Mouse (Mus musculus): ENCODE results near the gene Nr1h2. TPM values are rescaled to one million over a fixed set of nuclear protein-coding genes. Genes with fewer than 3 reads are reported as not detected.

Nr1h2 gene
- polyA plus RNA-seq, 1 experiment = 295 TPM

GRCm38 (mm10) chr7:44563284-44563683 lies 9.5 kb upstream of the Nr1h2 start:
- 27% methylated on average over 8 of the region's 8 CpGs for WGBS
- no peak overlapping the region for H3K4me3 ChIP-seq (ENCODE audit: low read depth, low read length)
- H3K27ac ChIP-seq (ENCODE audit: insufficient read depth, low read depth, low read length) = no peak overlapping the region
- no peaks in the 10 kb centered on the region for H3K36me3 ChIP-seq (ENCODE audit: control insufficient read depth, insufficient read depth, low read length)
- TF ChIP-seq POLR2A (IDR thresholded peaks at IDR 0.05; ENCODE audit: low read depth, low read length) (no peak), CTCF (IDR thresholded peaks at IDR 0.05; ENCODE audit: extremely low read depth, insufficient read length, insufficient replicate concordance, low read depth, low read length) (no peak)
- no peaks in the 10 kb centered on the region for H3K27me3 ChIP-seq (ENCODE audit: control insufficient read depth, insufficient read depth, low read length)
- H3K4me1 ChIP-seq (ENCODE audit: control insufficient read depth, insufficient read depth, insufficient read length, low read length) = no peaks in the 10 kb centered on the region

- WGBS = 55% methylated on average over 18 of the region's 18 CpGs
- H3K4me3 ChIP-seq (ENCODE audit: low read depth, low read length) = no peak overlapping the region
- H3K4me1 ChIP-seq (ENCODE audit: control insufficient read depth, insufficient read depth, insufficient read length, low read length) = peaks cover 6% of the 10 kb centered on the region; the same call in 1 of the 2 replicates
- TF ChIP-seq POLR2A (IDR thresholded peaks at IDR 0.05; ENCODE audit: low read depth, low read length) = no peak
- peak; percentile 77; the same call in 1 of the 2 replicates for TF ChIP-seq CTCF (IDR thresholded peaks at IDR 0.05; ENCODE audit: extremely low read depth, insufficient read length, insufficient replicate concordance, low read depth, low read length)
- H3K36me3 ChIP-seq (ENCODE audit: control insufficient read depth, insufficient read depth, low read length) = no peaks in the 10 kb centered on the region
- H3K27ac ChIP-seq (ENCODE audit: insufficient read depth, low read depth, low read length) = no peak overlapping the region
- no peaks in the 10 kb centered on the region for H3K27me3 ChIP-seq (ENCODE audit: control insufficient read depth, insufficient read depth, low read length)
Measured at GRCm38 (mm10) chr7:44560435-44561400, 7.0 kb upstream of the Nr1h2 start.

GRCm38 (mm10) chr7:44557629-44558028 lies 3.9 kb upstream of the Nr1h2 start:
- Histone ChIP-seq H3K27ac (ENCODE audit: insufficient read depth, low read depth, low read length) (no peak overlapping the region), H3K27me3 (ENCODE audit: control insufficient read depth, insufficient read depth, low read length) (no peaks in the 10 kb centered on the region), H3K36me3 (ENCODE audit: control insufficient read depth, insufficient read depth, low read length) (no peaks in the 10 kb centered on the region), H3K4me1 (ENCODE audit: control insufficient read depth, insufficient read depth, insufficient read length, low read length) (peaks cover 12% of the 10 kb centered on the region; the same call in 1 of the 2 replicates), H3K4me3 (ENCODE audit: low read depth, low read length) (no peak overlapping the region)
- no peak for TF ChIP-seq CTCF (IDR thresholded peaks at IDR 0.05; ENCODE audit: extremely low read depth, insufficient read length, insufficient replicate concordance, low read depth, low read length)
- TF ChIP-seq POLR2A (IDR thresholded peaks at IDR 0.05; ENCODE audit: low read depth, low read length) = no peak
- WGBS = 75% methylated on average over 2 of the region's 2 CpGs

GRCm38 (mm10) chr7:44553196-44553764 lies 471 bp downstream of the Nr1h2 start:
- Histone ChIP-seq H3K4me3 (ENCODE audit: low read depth, low read length) (peak overlapping the region; percentile 99), H3K27me3 (ENCODE audit: control insufficient read depth, insufficient read depth, low read length) (no peaks in the 10 kb centered on the region), H3K36me3 (ENCODE audit: control insufficient read depth, insufficient read depth, low read length) (peaks cover 34% of the 10 kb centered on the region), H3K27ac (ENCODE audit: insufficient read depth, low read depth, low read length) (peak overlapping the region; percentile 100), H3K4me1 (ENCODE audit: control insufficient read depth, insufficient read depth, insufficient read length, low read length) (peaks cover 12% of the 10 kb centered on the region; the same call in 1 of the 2 replicates)
- WGBS = 2% methylated on average over 32 of the region's 32 CpGs
- TF ChIP-seq CTCF (IDR thresholded peaks at IDR 0.05; ENCODE audit: extremely low read depth, insufficient read length, insufficient replicate concordance, low read depth, low read length) (no peak), POLR2A (IDR thresholded peaks at IDR 0.05; ENCODE audit: low read depth, low read length) (no peak)

- H3K4me1 ChIP-seq (ENCODE audit: control insufficient read depth, insufficient read depth, insufficient read length, low read length) = peaks cover 17% of the 10 kb centered on the region; the same call in 1 of the 2 replicates
- no peaks in the 10 kb centered on the region for H3K27me3 ChIP-seq (ENCODE audit: control insufficient read depth, insufficient read depth, low read length)
- no peak for TF ChIP-seq POLR2A (IDR thresholded peaks at IDR 0.05; ENCODE audit: low read depth, low read length)
- TF ChIP-seq CTCF (IDR thresholded peaks at IDR 0.05; ENCODE audit: extremely low read depth, insufficient read length, insufficient replicate concordance, low read depth, low read length) = no peak
- H3K36me3 ChIP-seq (ENCODE audit: control insufficient read depth, insufficient read depth, low read length) = peaks cover 34% of the 10 kb centered on the region
- H3K4me3 ChIP-seq (ENCODE audit: low read depth, low read length) = peak overlapping the region; percentile 99; the same call in 1 of the 2 replicates
- 85% methylated on average over 31 of the region's 31 CpGs for WGBS
- no peak overlapping the region for H3K27ac ChIP-seq (ENCODE audit: insufficient read depth, low read depth, low read length)
Measured at GRCm38 (mm10) chr7:44552141-44552908, 1.4 kb downstream of the Nr1h2 start.

GRCm38 (mm10) chr7:44551731-44552130 lies 2.0 kb downstream of the Nr1h2 start:
- 91% methylated on average over 22 of the region's 22 CpGs for WGBS
- Histone ChIP-seq H3K27me3 (ENCODE audit: control insufficient read depth, insufficient read depth, low read length) (no peaks in the 10 kb centered on the region), H3K4me1 (ENCODE audit: control insufficient read depth, insufficient read depth, insufficient read length, low read length) (peaks cover 12% of the 10 kb centered on the region; the same call in 1 of the 2 replicates), H3K4me3 (ENCODE audit: low read depth, low read length) (no peak overlapping the region), H3K27ac (ENCODE audit: insufficient read depth, low read depth, low read length) (no peak overlapping the region), H3K36me3 (ENCODE audit: control insufficient read depth, insufficient read depth, low read length) (peaks cover 34% of the 10 kb centered on the region)
- TF ChIP-seq POLR2A (IDR thresholded peaks at IDR 0.05; ENCODE audit: low read depth, low read length) (no peak), CTCF (IDR thresholded peaks at IDR 0.05; ENCODE audit: extremely low read depth, insufficient read length, insufficient replicate concordance, low read depth, low read length) (no peak)

Data from small intestine, adult 2 months (tissue).